Mouse (Mus musculus) testis, adult 2 months (tissue): Measurements from ENCODE around the gene Gxylt2.

ENCODE experiments used
- CTCF ChIP-seq: fragments of 200-500 bp; IDR thresholded peaks from 2 replicates; pipeline ENCODE4 v1.5.1; 2012; ENCODE audit warnings: low read depth, mild to moderate bottlenecking, inconsistent platforms, low read length, moderate library complexity; ENCODE audit not compliant: control insufficient read depth, insufficient read depth, insufficient replicate concordance
- POLR2A ChIP-seq: fragments of 200-500 bp; IDR thresholded peaks from 2 replicates; pipeline ENCODE4 v1.6.1; 2012; ENCODE audit warnings: low read depth, mild to moderate bottlenecking, inconsistent platforms, low read length, moderate library complexity; ENCODE audit not compliant: control insufficient read depth

DNA sequence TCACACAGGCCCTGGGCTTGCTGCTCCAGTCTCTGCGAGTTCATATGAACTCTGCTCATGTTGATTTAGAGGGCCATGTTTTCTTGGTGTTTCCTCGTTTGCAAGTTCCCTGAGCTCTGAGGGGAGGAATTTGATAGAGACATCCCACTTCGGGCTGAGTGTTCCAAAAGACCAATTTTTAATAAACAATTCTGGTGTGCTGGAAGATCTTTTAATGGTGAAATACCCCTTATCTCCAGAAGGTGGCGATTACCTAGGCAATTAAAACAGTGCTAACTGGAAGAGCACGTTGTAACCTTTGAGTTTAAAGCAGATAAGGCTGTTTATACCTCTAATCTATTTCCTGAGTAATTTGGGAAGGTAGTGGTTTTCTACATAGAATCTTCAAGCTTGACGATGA, 29.6 kb upstream of the Gxylt2 start:
- TF ChIP-seq CTCF: no peak
- no peak for TF ChIP-seq POLR2A
